Mouse (Mus musculus) fat pad, adult 2 months (tissue): ENCODE data around the gene Gm5269.

Experiments
- DNase-seq: peaks from one replicate; pipeline ENCODE4 v3.0.0-alpha.2; 2011; ENCODE audit warnings: low read depth, low spot score; ENCODE audit errors: extremely low read depth

The Gm5269 gene

DNA sequence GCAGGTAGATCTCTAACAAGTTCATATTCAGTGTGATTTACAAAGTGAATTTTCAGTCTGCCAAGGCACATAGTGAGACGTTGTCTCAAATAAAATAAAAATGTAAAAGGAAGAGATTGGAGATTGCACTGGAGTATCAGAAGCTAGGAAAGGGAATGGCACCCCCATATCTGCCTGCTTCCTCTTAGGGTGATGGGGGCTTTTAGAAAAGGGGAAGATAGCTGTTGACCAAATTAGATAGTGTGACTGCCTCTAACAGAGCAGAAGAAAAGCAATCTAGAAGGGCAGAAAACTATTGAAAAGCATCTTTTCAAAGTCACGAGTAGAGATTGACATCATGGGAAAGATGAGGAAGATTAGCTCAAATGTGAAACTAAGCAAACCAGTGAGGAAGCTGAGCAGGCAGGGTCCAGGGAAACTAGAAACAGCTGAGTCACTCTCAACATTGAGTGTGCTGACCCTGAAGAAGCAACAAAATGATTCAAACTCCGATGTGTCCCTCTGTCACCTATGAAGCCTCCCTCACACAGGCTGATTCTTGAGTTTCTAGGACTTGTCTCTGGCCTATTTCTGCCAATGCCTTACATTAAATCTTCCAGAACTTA is 8.7 kb downstream of the Gm5269 start:
- no peak for DNase-seq

GRCm38 (mm10) chr1:45877463-45877862 is 12.6 kb downstream of the Gm5269 start:
- no peak for DNase-seq

DNA sequence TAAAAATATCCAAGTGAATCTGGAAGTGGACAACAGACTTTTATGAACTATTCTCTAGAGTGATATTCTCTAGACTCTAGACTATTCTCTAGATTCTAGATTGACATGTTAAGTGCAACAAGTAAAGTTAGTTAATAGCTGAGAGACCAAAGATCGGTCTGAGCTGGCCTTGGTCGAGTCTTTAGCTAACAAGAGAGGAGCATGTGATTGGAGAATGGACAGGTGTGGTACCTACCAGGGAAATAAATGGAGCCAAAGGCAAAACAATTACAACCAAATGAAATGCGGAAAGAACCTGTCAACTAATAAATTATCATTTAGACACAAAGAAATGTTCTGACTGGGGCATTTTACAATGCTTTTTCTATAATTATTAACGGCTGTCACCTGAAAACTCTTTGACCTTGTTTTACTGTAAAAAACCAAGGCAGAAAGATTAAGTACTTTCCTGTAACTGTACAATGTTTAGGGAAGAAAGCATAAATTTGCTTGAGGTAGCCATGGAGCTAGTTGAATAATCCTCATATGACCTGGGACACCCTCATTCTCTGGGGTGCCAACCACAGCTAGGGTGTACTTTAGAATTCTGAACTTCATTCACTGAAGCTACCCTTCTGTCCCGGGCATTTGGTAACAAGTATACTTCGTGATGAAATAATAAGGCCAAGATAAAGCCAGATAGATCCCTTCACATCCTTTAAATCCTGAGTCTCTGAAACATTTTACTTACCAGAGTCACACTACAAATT is 13.4 kb downstream of the Gm5269 start:
- no peak for DNase-seq

- DNase-seq = no peak
These were observed 14.4 kb downstream of the Gm5269 start for GRCm38 (mm10) chr1:45875640-45876039.

DNA sequence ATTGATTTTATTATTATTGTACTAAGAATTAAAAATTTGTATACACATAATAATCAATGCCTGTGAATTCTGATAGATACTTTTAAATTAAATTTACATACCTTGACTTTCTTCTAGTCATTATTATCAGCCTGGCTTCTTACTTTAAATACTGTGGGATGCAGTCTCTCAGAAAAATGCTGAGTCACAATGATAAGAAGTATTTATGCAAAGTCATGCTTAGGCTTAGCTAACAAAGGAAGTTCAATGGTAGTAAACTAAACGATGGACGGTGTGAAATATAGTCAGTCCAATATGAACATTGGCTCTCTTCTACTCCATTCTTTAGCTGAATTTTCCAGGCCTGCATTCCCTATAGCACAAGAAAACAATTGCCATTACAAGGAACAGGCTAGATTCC is 16.8 kb downstream of the Gm5269 start:
- no peak for DNase-seq

GRCm38 (mm10) chr1:45868479-45869137 is 21.5 kb downstream of the Gm5269 start:
- no peak for DNase-seq

GRCm38 (mm10) chr1:45868050-45868449 is 22.0 kb downstream of the Gm5269 start:
- no peak for DNase-seq

DNA sequence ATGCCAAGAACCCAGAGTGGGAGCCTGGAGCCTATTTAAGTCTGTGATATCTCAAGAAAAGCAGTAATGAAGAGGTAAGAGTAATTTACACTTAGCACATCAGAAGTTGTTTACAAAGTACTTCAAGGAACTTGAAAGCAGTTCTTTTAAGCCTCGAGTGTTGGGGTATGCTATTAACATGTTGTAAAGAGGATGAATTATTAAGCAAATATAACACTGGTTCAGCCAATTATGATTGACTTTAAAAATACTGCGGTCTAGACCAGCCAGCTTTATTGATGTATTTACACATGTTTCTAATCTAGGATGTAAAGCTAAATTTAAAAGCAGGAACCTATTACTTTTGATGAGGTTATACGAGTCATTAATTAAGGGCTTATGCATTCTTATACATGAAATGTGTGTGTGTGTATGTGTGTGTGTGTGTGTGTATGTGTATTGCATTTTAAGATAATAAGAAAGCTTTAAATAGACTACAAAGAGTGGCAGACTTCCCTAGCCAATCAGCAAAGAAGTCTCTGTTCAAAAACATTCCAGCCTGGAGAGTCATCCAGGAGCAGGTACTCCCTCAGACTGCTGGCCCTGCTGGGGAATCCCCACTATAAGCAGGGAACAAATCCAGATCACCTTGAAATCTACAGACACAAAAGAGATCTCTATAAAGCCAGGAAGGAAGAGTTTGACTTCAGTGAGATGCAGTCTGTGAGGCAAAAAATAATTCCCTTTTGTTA is 23.6 kb downstream of the Gm5269 start:
- DNase-seq = no peak

- DNase-seq = no peak
These were observed 24.3 kb downstream of the Gm5269 start for GRCm38 (mm10) chr1:45865727-45866126.

- DNase-seq = no peak
These were observed 24.8 kb downstream of the Gm5269 start for GRCm38 (mm10) chr1:45865316-45865715.

DNA sequence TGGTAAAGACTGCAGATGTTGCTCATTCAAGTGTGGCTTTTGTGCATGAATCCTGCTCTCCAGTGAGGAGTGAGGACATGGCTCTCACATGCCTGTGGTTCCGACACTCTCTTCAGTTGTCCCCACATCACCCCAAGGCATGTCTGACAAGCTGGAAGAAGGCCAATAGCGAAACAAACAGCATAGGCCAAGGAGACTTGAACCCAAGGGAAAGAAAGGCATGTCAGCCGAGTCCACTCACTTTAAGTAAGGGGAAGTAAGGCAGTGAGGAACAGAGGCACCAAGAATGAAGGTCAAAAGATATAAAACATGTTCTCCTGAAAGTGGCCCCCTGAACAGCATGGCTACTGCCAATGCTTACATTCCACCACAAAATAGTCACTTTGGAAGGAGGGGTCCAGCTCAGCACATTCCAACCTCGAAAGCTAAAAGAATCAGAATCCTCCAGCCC is 25.5 kb downstream of the Gm5269 start:
- DNase-seq = no peak

- DNase-seq = no peak
These were observed 26.4 kb downstream of the Gm5269 start for GRCm38 (mm10) chr1:45863641-45864040.

DNA sequence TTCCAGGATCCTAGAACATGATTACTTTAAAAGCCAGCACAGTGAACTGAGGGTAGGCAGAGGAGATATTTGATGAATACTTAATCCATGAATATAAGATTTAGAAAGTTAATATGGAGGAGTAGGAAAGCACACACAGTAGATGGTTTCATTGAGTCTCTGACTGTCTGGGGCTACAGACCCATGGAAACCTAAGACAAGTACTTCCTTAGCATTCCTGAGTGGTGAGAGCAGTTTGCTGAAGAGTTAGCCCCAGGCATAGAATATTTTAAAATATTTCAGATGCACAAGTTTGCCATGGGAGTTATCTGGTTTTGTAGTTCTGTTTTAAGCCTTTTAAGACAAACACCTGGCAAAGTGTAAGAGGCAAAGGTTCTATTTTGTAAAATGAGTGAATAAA is 28.9 kb downstream of the Gm5269 start:
- no peak for DNase-seq

DNA sequence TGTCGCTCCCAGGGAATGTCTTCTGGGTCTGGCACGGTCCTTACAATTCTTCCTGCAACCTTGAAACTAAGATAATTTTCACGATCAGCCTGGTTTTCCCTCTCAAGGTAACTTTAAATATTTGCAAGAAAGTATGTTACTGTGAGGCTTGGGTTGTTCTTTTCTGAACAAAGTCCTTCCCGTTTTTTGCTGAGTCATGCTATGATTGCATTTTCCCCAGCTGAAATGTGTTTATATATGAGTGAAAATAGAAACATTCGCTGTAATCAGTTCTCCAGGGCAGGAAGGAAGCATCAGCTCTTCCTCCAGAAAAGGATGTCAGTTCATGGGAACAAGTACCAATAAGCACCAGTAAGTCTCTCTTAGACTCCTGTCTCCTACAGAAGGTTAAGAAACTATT is 29.7 kb downstream of the Gm5269 start:
- no peak for DNase-seq

DNA sequence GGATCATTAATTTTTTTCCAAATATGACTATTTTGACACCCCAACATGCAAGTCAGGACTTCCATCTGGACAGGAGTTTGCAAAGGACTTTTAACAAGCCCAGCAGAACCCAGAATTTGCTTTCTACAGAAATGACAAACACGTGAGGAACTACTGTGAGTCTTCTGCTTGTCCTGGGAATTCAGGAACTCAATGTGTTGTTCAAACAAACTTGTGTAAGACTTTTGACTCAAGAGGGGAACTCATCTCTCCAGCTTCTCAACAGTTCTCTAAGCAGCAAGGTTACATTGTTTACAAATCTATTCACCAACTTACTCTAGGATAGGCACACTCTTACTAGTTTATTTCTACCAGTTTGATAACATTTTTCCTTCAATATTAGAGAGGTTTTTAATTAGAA is 32.0 kb downstream of the Gm5269 start:
- DNase-seq = no peak

DNA sequence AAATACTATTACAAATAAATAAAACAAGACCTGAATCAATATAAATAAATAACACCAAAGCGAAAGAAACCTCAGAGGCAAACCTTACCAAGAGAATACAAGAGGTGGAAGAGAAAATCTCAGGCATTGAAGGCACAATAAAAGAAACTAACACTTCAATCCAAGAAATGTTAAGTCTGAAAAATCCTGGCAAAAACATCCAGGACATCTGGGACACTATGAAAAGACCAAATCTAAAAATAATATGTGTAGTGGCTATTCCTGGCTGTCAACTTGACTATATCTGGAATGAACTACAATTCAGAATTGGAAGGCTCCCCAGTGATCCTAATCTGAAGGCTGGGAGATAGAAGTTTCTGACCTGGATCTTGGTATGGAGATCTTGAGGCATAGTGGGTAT is 44.6 kb downstream of the Gm5269 start:
- no peak for DNase-seq
